Mouse (Mus musculus): ENCODE measurements at regions not wholly inside any gene's neighbourhood (a gene's known extent, or its start where the extent isn't known, plus 50 kb on each side); places are given as distances from the start of the nearest gene placed in this dataset.

DNA sequence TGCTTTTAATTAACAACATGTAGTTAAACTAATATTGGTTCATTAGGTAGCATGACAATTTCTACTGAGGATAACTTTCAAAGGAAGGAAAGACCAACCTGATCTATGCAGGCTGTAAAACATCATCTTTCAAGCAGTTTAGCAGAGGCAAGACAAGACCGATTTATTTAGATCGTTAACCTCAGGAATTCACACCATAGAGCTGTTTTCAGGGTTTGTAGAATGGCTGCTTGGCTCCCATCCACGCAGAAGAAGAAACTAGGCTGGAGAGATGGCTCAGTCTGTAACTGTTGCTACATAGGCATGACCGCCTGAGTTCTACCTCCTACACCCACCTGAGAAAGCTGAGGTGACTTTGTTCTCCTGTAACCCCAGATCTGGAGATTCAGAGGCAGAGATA, 353.6 kb downstream of the Nucb2 start:
- no peak for DNase-seq

DNA sequence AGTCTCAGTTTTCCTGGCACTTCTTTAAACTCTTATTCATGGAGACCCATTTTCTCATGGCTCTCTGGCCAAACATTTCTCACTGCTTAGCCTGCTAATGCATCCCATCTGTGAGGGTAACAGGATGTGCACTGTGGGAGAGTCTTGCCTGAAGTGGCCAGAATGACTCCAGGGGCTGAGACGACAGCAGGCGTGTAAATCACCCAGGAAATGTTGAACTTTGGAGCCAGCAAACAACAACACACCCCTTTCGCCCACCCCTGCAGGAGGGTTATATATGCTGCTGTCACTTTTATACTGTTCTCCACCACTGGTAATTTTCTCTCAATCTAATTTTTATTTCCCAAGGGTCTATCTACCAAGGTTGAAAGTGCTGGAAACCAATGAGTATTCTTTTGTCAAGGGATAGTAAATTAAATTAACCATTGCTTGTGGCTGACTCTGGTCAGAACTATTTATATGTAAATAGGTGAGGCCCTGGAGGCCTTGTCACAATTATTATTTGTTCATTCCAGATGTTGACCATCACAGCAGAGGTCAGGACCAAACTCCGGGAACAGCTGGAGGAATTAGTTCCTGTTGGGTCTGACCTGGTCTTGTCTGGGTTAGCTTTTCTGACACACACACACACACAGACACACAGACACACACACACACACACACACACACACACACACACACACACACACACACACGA, 378.2 kb downstream of the Nucb2 start:
- DNase-seq, result no peak

DNA sequence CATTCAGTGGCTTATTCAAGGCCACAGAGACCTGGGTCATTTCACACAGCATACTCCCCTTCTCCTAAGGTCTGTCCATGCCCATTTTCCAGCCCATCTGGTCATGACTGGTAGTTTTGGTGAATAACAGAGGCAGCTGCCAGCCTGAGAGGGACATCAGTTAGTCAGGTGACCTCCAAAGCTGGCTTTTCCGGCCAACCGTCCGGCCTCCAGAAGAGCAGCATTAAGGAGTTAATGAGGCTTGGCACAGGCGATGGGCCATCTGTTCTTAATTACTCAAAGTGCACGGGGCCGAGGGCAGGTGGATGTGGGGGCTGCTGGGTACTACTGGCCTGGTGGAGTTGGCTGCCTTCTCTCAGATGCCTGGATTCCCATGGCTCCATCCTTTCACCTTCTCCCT, 389.7 kb downstream of the Nucb2 start:
- DNase-seq, result no peak

DNA sequence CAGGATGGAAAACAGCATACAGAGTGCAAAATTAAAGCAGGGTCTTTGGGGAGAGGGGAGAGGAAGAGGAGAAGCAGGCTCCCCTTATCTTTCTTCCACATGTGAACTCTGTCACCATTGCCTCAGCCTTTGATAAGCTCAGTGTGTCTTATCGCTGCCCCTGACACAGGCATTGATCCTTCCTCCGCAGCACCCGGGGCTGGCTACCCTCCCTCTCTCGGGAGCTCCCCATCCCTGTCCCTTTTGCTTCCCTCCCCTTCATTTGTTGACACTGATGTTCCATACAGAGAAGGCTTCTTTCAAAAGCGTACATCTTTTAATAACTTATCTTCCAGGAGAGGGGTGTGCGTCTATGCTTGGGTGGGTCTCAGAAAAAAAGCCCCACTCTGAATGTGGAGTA, 411.6 kb downstream of the Nucb2 start:
- no peak for DNase-seq

DNA sequence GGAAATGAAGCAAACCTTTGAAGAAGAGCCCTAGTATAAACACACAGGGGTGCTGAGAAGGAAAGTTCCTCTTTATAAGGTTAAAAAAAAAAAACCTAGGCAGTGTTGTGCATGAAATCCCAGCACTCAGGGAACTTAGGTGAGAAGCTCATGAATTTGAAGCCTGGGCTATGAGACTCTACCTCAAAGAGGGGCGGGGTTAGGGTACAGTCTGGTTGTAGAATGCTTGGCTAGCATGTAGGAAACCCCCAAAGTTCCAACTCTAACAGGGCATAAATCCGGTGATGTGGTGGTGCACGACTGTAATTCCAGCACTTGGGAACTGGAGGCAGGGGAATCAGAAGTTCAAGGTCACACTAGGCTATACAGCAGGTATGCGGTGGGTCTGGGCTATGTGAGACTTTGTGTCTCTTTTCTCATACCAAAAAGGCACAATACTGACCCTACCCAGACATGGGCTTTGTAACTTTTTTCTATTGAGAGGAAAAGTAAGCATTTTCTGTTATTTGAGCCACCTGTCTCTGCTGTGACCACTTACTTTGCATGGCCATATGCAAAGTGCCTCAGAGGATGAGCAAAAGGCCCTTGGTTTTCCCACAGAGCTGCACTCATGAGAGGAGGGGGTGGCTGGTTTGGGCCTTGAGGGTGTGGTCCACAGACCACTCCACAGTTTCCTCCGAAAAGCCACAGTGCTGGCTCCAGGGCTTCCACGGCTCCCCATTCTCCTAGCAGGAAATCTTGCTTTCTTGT, 413.9 kb downstream of the Nucb2 start:
- no peak for DNase-seq

DNA sequence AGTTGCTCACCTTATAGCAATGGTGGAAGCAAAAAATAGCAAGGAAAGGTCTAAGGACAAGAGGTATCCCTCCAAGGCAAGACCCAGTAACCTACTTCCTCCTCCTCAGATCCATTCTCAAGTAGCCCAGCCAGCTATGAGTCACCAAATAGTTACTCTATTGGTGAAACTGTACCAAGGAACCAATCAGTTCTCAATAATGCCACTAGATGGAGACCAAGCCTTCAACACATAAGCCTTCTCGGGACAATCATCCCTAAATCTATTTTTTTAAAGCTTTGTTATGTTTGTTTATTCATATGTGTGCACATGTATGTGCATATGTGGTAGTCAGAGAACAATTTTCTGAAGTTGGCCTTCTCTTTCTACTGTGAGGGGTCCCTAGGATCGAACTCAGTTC, 434.3 kb upstream of the Xylt1 start:
- no peak for DNase-seq

DNA sequence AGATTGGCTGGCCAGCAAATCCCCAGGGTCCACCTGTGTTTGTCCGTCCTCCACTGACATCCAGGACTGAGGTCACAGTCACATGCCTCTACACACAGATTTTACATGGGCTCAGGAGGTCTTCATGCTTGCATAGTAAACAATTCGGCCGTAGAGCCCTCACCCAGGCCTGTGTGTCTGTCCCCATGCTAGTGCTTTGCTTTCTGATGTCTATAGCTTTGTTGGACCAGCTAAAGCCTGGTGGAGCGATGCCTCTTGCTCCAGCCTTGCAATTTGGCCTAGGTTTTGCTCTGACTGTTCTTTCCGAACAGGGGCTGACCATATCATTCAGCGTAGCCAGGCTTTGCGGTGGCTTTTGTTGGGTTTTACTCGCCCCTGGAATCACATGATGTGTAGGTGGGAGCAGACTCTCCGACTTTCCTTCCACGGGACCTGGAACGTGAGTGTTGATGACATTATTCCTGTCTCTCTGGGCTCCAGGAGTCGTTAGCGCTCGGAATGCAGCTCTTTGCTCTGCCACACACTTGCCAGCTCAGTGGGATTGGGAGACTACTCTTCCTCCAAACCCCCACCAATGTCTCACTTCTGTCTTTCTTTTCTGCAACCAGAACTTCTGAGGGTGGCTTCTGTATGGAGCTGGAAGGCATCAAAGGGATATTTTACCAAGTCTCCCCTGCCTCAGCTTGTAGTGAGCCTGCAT, 421.4 kb upstream of the Xylt1 start:
- DNase-seq, result no peak

DNA sequence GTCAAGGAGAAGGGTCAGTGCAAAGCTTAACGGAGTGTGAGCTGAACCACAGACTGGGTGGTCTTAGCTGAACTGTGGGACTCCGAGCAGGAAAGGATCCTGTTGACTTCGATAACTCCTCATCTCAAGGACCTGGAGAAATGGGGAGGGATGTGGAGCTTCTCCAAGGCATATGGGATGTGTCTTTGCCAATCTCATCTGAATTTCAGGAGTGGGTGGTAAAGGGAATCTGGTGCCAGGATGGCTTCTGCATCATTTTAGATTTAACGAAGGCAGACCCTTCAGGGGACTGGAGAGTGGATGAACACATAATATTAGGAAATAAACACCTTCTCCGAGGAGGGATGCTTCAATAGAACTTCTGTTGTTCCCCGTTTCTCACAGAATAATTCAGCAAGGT, 416.9 kb upstream of the Xylt1 start:
- DNase-seq, result no peak

DNA sequence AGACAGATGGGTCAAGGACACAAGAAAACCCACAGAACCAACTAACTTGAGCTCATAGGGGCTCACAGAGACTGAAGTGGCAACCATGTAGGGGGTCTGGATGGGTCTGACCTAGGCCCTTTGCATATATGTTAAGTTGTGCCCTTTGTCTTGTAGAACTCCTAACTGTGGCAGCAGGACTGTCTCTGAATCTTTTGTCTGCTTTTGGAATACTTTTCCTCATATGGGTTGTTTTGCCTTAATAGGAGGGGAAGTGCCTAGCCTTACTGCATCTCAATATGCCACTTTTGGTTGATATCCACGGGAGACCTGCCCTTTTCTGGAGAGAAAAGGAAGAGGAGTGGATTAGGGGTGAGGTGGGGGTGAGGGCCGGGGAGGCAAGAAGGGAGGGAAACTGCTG, 389.4 kb upstream of the Xylt1 start:
- no peak for DNase-seq

DNA sequence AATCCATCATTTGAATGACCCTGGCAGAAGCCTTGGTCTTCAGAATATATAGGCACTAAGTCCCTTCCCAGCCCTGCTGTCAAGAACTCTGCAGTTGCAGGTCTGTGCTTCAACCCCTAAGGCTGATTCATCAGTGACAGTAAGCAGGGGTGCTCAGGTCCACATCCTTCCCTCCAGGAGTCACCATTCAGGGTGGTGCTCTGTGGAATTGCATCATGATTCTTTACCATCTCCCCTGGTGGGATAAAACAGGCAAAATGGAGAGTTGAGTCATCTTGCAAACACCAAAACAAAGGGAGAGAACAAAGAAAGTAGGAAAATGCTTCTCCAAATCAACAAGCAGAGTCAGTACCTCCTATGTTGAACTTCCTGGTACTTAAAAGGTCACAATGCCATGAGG, 388.6 kb upstream of the Xylt1 start:
- DNase-seq, result no peak

DNA sequence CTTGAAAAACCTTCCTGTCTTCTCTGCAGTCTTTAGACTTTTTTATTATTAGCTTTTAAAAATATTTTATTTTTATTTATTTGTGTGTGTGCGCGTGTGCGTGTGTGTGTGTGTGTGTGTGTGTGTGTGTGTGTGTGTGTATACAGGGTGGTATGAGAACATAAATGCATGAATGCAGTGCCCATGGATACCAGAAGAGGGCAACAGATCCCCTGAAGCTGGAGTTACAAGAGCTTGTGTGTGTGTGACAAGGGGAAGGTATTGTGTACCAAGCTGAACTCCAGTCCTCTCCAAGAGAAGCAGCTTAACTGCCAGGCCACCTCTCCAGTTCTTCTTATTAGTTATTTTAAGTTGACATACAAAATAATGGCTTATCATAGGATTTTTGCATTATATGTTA, 385.0 kb upstream of the Xylt1 start:
- DNase-seq, result no peak

DNA sequence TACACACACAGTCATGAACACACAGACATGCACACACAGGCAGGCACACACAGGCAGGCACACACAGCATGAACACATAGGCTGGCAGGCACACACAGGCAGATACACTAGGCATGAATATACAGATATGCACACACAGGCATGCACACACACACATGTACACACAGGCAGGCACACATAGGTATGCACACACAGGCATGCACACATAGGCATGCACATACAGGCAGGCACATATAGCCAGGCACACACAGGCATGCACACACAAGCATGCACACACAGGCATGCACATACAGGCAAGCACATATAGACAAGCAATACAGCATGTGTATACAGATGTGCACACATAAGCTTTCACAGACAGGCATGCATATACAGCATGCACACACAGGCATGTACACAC, 377.6 kb upstream of the Xylt1 start:
- no peak for DNase-seq

DNA sequence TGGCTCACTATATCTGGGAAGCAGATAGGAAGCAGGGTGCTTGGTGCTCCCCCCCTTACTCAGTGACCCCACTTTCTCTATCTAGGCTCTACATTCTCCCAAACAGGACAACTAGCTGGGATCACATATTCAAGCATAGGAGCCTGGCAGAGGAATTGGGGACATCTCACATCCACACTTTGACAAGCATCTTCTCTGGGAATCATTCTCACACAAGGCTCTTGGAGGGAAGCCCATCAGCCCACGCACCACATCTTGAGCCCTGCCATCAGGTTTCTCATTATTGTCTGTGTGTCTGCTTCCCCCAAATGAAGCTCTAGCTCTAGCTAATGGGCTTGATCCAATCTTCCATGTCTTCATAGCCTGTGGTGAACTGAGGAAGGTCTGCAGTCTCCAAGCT, 362.4 kb upstream of the Xylt1 start:
- DNase-seq, result no peak

DNA sequence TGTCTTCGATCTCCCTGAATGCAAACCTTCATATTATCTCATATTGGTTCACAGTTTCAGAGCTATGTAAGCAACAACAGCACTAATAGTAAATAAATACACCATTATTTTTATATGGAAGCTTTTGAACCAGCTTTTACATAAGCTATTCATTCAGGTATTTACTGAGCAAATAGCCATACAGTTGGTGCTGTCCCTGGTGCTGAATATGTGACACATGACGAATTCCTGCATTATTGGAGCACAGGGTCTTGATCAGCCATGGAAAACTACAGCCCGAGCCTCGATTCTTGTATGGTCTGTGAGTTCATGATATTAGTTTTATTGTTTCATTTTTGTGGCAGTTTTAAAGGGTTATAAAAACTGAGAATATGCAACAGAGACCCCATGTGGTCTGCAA, 359.1 kb upstream of the Xylt1 start:
- peak in 1 of 2 experiments; percentile 7 for DNase-seq

DNA sequence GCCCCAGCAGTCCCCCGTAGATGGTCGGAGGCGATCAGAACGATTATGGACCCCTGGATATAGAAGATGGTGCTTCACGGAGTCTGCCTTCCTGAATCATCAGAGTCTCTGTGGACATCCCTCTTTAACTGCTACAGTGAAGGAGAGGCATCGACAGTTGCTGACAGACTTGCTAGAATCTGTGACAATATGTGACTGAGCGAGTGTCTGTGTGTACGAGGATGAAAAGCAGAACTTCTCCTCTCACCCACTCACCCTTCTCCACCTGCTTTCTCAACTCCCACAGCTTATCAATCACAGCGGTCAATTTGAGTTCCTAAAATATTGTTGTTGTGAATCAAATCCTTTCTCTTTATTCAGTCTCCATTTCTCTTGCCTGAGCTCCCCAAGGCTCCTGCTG, 335.9 kb upstream of the Xylt1 start:
- no peak for DNase-seq

DNA sequence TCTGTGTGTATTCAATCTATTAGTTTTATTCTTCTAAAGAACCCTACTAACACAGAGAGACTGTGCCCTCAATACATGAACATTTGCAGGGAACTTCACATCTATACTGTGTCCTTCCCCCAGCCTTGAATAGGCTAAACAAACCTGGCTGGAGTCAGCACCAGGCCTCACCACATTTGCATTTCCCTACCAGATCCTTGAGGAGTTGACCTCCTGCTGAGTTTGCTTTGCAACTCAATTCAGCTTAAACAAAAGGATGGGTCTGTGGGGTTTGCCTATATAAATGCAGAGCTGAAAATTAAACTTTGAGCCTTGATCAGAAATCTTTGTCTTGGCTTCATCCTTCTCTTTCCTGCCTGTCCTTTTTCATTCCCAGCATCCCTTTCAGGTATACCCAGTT, 331.5 kb upstream of the Xylt1 start:
- DNase-seq, result no peak

DNA sequence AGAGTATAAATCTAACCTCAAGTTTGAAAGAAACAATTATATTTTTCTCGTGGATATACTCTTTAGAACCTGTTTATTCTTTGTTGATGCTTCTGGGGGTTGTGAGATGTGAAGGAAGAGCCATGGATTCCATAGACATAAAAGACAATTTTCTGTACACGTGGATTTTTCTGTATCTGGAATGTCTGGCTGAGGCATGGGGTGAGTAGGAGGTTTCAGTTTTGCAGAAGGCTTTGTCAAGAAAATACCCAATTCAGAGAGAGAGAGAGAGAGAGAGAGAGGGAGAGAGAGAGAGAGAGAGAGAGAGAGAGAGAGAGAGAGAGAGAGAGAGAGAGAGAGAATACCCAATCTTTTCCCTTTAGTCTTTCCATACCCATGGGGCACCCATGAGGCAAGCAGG, 315.0 kb upstream of the Xylt1 start:
- DNase-seq, result no peak

DNA sequence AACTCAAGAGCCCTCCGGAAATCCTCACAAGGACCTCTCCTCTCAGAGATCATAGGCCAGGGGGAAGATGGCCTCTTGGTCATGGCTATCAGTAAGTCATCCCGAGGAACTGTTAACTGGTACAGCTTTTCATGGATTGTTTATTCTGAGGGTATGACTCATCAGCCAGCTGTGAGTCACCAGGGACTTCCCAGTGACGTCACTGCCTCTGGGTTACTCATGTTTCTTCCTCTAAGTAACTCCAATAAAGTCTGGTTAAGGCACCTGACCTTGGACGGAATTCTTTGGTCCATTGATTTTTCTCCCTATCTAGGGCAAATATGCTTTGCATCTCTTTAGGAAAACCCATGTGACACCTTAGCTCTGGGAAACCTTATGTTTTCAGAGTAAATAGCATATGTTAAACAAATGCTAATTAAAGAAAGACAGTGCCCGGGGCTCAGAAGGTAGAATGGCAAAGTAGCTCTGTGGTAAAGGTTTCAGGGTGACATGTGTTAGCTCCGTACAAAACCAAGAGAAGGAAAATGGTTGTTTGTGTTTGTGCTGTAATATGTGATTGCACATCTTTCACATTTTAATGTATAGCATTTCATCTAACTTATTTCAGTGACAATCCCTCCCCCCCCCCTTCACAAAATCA, 289.7 kb upstream of the Xylt1 start:
- peak; percentile 24 to 42 for DNase-seq

DNA sequence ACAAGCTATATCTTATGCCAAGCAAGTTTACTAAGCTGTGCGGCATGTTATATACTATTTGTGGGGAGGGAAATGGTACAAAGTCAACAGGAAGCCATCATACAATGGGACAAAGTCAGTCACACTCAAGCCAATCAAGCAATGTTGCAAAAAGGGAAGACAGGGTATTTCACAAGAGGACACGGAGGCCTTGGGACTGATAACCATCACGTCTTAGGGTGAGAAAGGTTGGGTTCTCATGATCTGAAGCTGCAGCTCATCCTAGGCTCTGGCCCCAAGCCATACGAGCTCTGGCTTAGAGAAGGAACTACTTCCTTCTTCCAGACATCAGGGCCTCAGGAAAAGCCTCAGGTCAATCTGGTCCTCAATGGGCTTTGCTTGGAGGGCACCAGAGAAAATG, 287.9 kb upstream of the Xylt1 start:
- DNase-seq, result no peak

DNA sequence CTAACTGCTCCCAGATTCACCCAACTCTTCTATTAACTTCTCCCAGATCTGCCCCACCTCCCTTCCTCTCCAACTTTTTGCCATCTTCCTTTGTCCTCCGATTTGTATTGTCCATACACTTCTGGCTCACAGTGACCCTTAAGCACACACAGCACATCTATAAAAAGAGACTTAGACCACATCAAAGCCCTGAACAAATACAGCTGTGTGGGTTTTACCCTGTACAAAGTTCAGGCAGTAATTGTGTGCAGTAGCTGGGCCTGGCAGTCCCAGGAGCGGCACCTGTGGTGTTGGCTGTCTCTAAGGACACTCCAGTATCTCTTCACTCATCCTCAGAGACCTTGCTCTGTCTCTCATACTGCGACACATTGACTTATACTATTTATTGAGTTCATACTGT, 283.2 kb upstream of the Xylt1 start:
- DNase-seq, result no peak

DNA sequence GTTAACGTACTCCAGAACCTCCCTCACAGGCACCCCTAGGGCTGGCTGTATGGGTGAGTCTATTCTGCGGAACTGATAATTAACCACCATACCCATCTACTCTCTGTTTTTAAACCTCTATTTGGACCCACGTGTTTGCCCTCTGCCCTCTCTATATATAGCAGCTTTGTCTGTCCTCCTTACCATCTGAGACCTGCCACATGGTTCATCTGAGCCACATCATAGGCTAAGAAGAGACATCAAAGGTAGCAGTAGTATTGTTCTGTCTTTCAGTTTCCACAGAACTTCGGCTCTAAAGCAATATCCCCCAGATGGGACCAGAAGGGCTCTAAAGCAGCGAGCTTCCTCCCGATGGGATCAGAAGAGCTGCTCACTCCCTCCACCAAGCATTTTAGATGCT, 281.7 kb upstream of the Xylt1 start:
- no peak for DNase-seq

DNA sequence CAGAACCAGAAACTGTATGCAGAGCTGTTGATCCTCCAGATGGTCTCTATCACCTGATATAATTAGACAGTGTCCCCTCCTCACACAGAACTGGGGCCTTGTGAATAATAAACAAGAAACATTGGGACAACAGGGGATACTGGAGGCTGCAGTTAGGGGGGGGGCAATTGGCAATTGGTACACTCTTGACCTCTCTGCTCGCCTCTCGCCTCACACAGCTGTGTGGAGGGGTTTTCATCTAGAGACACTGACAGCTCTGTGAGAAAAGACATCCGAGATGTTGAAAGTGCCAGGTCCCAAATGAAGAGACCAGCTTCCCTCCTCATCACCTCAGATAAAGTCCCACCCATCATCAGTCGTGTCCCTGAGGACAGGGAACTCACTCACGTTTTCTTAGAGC, 277.7 kb upstream of the Xylt1 start:
- no peak for DNase-seq

DNA sequence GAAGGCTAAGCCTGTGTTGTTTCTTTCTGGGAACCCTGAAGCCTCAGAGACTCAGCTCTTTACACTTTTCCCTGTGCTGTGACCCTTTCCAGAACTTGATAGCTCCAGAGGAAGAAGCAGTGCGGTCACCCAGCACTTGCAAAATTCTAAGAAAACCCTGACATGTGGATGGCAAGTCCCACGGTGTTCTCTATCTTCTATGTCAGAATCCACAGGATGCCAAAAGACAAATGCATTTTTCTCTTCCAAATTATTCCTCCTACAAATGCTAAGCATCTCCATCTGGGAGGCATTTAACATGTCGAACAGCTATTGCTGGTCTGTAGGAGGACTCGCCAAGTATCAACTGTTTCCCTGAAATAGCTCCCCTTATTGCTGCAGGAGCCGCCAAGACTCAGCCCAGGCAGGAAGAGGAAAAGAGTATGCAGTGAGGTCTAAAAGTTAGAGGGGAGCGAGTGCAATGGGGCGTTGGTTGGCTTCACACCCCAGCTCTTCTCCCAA, 274.0 kb upstream of the Xylt1 start:
- DNase-seq, result no peak

DNA sequence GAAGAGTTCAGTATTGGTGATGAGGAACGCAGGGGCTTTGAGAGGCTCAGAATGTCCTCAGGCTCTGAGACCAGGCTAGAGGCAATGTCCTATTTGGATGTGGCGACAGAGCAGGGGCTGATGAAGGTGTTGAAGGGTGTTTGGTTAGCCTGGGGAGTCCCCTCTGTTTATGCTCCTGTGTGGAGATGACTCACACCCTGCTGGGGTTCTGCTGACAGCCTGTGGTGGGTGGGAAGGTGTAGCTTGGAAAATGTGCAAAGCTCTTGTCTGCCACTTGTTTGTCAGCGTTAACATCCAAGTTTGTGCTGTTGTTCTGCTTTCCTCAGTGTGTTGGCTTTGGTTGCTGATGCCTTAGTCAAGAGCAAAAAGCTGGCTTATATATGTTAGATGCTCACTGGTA, 272.4 kb upstream of the Xylt1 start:
- no peak for DNase-seq

All from lung, adult 18-20 months (tissue).